Mouse (Mus musculus) embryonic facial prominence, embryonic 14.5 days (tissue): ENCODE data around the gene Fam19a4. TPM values are rescaled to one million over a fixed set of nuclear protein-coding genes. Genes with fewer than 3 reads are reported as not detected.
A peak's percentile ranks its signal among the peaks of the same experiment; 100 is the strongest.

Source experiments
- ATAC-seq: fragments of 200-750 bp; cut with Nextera tagmentation; 2 replicates; pipeline ENCODE4 v1.8.0; 2017; ENCODE audit warnings: low read depth, moderate number of reproducible peaks, moderate TSS enrichment
- DNase-seq: peaks from one replicate; pipeline ENCODE4 v3.0.0-alpha.2; 2015; ENCODE audit warnings: low spot score
- H3K27ac ChIP-seq: fragments of 300-500 bp; sonication (generic); replicated peaks from 2 replicates; pipeline ENCODE4 v1.5.1; 2014; ENCODE audit warnings: low read depth, mild to moderate bottlenecking, low read length, moderate library complexity
- H3K27me3 ChIP-seq: fragments of 300-500 bp; sonication (generic); replicated peaks from 2 replicates; pipeline ENCODE4 v1.6.1; 2014; ENCODE audit warnings: low read length; ENCODE audit not compliant: control insufficient read depth, insufficient read depth
- H3K36me3 ChIP-seq: fragments of 300-500 bp; sonication (generic); 2 replicates; pipeline ENCODE4 v1.6.1; 2014; ENCODE audit warnings: low read length, mixed read lengths; ENCODE audit not compliant: control insufficient read depth, insufficient read depth
- H3K4me1 ChIP-seq: fragments of 300-500 bp; sonication (generic); 2 replicates; pipeline ENCODE4 v1.6.1; 2014; ENCODE audit warnings: antibody characterized with exemption, low read length; ENCODE audit not compliant: control insufficient read depth, insufficient read depth
- H3K4me2 ChIP-seq: fragments of 300-500 bp; sonication (generic); 2 replicates; pipeline ENCODE4 v1.6.1; 2014; ENCODE audit warnings: low read depth, mild to moderate bottlenecking, low read length, moderate library complexity, mixed read lengths
- H3K4me3 ChIP-seq: fragments of 300-500 bp; sonication (generic); 2 replicates; pipeline ENCODE4 v1.5.1; 2014; ENCODE audit warnings: low read depth, mild to moderate bottlenecking, low read length
- H3K9ac ChIP-seq: fragments of 300-500 bp; sonication (generic); 2 replicates; pipeline ENCODE4 v1.6.1; 2014; ENCODE audit warnings: low read depth, mild to moderate bottlenecking, low read length, moderate library complexity, mixed read lengths
- H3K9me3 ChIP-seq: fragments of 300-500 bp; sonication (generic); 2 replicates; pipeline ENCODE4 v1.6.1; 2016; ENCODE audit warnings: low read length; ENCODE audit not compliant: control insufficient read depth
- WGBS: fragments of 180-500 bp; shearing (Covaris S2); extraction: QIAGEN DNeasy Blood & Tissue Kit; methylation state at CpG from one replicate; pipeline ENCODE4 v1.1.7; 2014; 5-methylcytosine and 5-hydroxymethylcytosine counted together
- polyA plus RNA-seq: library from polyadenylated mRNA; unstranded; fragments of >200 nt; fragmentation: Nextera tagmentation; extraction: Ambion mirVana; gene quantifications from 2 replicates; pipeline ENCODE4 v1.2.1, GENCODE M21; 2014

The Fam19a4 gene
- polyA plus RNA-seq, 1 experiment from 2014 or later = 1.4 TPM

DNA sequence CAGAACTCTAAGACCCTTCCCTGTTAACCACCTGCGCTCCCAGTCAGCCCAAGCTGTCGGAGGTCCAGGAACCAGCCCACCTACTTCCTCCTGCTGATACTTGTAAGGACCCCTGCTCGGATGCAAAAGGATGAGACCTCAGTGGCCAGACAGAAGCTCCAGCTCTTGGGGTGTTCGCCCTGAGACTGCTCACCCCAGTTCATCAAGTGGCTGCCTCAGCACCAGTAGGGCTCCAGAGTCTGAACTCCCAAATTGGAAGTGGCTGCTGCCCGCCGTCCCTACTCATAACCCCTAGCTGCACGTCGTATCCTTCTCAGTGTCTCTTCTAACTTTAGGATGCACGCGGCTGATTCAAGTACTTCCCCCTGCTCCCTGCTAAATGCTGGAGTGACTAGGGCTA, 614 bp downstream of the Fam19a4 start:
- peaks cover 4% of the 10 kb centered on the region for H3K4me1 ChIP-seq
- H3K9me3 ChIP-seq = no peaks in the 10 kb centered on the region
- peak overlapping the region; percentile 39 for H3K4me3 ChIP-seq
- H3K36me3 ChIP-seq = no peaks in the 10 kb centered on the region
- H3K9ac ChIP-seq = peak overlapping the region; percentile 28; the same call in 1 of the 2 replicates
- H3K27me3 ChIP-seq = peaks cover 34% of the 10 kb centered on the region
- no peak for ATAC-seq
- H3K27ac ChIP-seq = no peak overlapping the region
- no peak for DNase-seq
- 2% methylated on average over 10 of the region's 10 CpGs for WGBS
- H3K4me2 ChIP-seq = peak overlapping the region; percentile 60

DNA sequence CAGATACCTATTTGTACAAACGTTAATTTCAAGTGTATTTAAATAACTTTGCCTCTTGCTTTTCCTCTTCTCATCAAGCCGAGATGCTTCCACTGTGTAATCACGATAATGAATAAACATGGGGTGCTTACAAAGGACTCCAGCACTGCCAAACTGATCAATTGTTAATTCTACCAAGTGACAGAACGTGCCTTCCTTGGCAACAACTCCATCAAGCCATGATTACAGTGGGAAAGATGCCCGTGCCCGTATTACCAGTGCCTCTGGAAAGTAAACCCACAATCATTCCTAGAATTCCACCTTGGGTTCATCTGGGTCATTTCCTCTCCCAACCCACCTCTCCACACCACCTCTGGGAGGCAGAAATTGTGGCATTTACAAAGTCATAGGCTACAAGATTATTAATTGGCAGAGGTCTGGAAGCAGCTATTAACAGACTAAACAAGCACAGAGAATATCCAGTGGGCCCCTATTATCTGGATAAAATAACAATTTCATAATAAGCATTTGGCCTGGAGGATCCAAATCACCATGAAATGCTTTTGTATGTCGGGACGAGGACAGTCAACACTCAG, 7.9 kb downstream of the Fam19a4 start:
- Histone ChIP-seq H3K4me3 (no peak overlapping the region), H3K4me2 (no peak overlapping the region), H3K4me1 (no peaks in the 10 kb centered on the region), H3K36me3 (no peaks in the 10 kb centered on the region), H3K27ac (no peak overlapping the region), H3K9ac (no peak overlapping the region), H3K9me3 (no peaks in the 10 kb centered on the region), H3K27me3 (peaks cover 3% of the 10 kb centered on the region; the same call in 1 of the 2 replicates)
- ATAC-seq (no peak), DNase-seq (no peak)
- WGBS = 74% methylated on average over 8 of the region's 8 CpGs

DNA sequence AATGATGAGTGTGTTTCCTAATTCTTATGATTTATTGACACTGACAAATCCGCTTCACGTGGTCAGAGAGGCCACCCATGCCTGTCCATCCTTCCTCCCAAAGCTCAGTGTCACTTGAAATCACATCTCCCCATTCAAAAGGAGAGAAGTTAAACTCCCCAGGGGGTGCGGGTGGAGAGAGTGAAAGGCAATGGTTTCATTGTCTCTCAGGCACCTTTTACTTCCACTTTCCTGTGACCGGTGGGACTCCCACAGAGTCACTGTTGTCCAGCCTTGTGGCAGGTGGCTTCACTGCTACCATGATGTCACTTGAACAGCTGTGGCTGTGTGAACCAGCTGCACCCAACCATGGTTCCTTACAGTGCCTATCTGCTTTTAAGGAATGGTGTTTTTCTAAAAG, 11.8 kb downstream of the Fam19a4 start:
- peak; percentile 8 for DNase-seq
- 34% methylated on average over 4 of the region's 4 CpGs for WGBS
- Histone ChIP-seq H3K9ac (no peak overlapping the region), H3K27ac (no peak overlapping the region), H3K4me1 (no peaks in the 10 kb centered on the region), H3K36me3 (no peaks in the 10 kb centered on the region), H3K9me3 (no peaks in the 10 kb centered on the region), H3K27me3 (no peaks in the 10 kb centered on the region), H3K4me2 (no peak overlapping the region), H3K4me3 (no peak overlapping the region)
- ATAC-seq = no peak

DNA sequence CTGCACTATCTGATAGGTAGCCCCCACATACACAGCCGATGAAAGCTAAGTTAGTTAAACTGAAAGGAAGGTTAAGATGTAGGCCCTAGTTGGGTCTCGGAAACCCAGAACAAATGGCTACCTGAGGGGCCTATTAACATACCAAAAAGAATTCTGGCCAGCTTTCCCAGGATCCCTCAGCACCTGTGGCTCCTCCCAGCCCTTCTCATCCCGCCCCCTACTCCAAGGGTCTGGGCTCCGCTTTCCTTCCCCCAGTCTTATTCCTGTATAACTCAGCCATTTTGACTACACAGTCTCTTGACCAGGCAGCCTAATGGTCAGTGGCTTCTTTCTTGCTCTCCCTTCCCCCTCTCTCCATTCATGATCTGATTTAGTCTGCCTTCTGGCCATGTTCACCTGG, 13.7 kb downstream of the Fam19a4 start:
- H3K4me1 ChIP-seq = no peaks in the 10 kb centered on the region
- ATAC-seq (no peak), DNase-seq (no peak)
- H3K27ac ChIP-seq = no peak overlapping the region
- WGBS = 90% methylated on average over 4 of the region's 4 CpGs
- H3K4me2 ChIP-seq = no peak overlapping the region
- no peaks in the 10 kb centered on the region for H3K9me3 ChIP-seq
- H3K4me3 ChIP-seq = no peak overlapping the region
- no peaks in the 10 kb centered on the region for H3K27me3 ChIP-seq
- H3K9ac ChIP-seq = no peak overlapping the region
- no peaks in the 10 kb centered on the region for H3K36me3 ChIP-seq

DNA sequence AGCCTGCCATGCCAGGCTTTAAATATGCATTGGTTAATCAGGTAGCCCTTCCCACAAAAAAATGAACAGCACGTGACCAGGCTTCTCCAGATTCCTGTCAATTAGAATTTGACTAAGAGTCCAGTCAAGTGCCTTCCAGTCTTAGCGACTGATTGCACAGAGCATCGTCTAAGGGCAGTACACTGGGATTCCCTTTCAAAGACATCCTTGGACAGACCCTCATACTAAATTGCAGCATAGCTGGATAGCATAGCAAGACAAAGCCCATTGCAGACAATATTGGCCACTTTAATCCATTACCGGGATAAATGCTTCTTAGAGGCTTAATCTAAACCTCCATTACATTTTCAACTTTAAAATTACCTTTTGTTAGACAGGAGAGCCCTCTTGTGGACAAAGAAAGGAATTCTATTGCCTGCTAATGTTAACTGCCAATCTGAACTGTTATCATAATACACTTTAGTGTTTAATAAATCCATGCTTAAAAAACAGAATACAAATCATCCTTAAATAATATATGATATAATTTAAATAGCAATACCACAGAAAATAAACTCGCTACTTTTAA, 33.0 kb downstream of the Fam19a4 start:
- DNase-seq (peak; percentile 59), ATAC-seq (no peak)

DNA sequence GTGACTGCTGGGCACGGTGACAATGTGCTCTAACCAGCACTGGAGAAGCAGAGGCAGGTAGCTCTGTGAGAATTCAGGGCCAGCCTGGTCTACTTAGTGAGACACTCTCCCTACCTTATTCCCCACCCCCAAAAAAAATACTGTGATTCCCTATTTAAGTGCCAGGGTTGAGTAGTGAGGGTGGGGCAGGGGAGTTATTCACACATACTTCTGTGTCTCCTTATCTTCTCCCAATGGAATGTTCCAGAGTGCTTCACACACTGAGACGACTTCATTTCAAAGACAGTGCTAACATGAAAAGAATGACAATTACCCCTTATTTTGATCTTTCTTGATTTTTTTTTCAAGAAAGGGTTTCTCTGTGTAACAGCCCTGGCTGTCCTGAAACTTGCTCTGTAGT, 40.9 kb downstream of the Fam19a4 start:
- no peaks in the 10 kb centered on the region for H3K9me3 ChIP-seq
- no peaks in the 10 kb centered on the region for H3K4me1 ChIP-seq
- no peak overlapping the region for H3K27ac ChIP-seq
- H3K9ac ChIP-seq = no peak overlapping the region
- no peak for ATAC-seq
- H3K27me3 ChIP-seq = no peaks in the 10 kb centered on the region
- no peaks in the 10 kb centered on the region for H3K36me3 ChIP-seq
- DNase-seq = no peak
- H3K4me3 ChIP-seq = no peak overlapping the region
- 49% methylated on average over 2 of the region's 2 CpGs for WGBS
- no peak overlapping the region for H3K4me2 ChIP-seq

More for the DNA sequence above, 33.0 kb downstream of the Fam19a4 start:
- H3K4me2 ChIP-seq = no peak overlapping the region
- H3K36me3 ChIP-seq = no peaks in the 10 kb centered on the region
- H3K27me3 ChIP-seq = no peaks in the 10 kb centered on the region
- WGBS = 43% methylated on average over 5 of the region's 5 CpGs
- no peak overlapping the region for H3K27ac ChIP-seq
- H3K4me3 ChIP-seq = no peak overlapping the region
- no peaks in the 10 kb centered on the region for H3K9me3 ChIP-seq
- no peaks in the 10 kb centered on the region for H3K4me1 ChIP-seq
- H3K9ac ChIP-seq = no peak overlapping the region

DNA sequence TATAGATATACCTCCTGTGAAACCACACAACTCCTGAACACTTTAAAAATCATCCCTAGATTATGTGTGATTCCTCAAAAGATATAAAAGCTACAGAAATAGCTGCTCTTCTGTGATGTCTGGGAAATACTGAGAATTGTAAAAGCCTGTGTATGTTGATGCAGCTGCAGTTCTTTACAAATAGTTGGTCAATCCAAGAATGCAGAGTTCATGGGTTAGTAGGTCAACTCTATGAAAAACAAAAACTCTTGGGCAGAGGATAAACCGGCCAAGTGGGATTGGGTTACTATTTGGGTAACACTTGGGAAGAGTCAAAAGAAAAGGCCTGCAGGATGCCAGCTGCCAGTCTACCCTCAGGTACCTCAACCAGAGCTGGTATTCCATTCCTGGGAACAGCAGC, 43.5 kb downstream of the Fam19a4 start:
- ATAC-seq = no peak
- Histone ChIP-seq H3K4me2 (no peak overlapping the region), H3K27ac (no peak overlapping the region), H3K27me3 (no peaks in the 10 kb centered on the region), H3K9ac (no peak overlapping the region), H3K4me1 (no peaks in the 10 kb centered on the region), H3K36me3 (no peaks in the 10 kb centered on the region), H3K9me3 (no peaks in the 10 kb centered on the region), H3K4me3 (no peak overlapping the region)
- WGBS = 50% methylated on average over 1 of the region's 1 CpGs
- no peak for DNase-seq

DNA sequence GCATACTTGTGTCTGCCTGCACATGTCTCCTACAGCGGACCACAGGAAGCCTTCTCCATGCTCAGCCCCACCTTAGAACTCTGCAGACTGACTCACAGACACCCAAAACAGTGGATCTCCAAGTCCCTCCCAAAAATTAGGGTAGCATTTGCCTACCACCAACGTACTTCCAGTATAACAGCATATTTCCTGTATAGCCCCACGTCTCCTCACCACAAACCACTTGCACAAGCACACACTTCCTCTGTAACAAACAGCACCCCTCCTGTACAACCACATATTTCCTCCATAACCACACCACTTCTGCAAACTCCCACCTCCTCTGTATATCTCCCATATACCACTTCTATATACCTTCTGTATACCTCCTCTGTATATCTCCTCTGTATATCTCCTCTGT, 44.2 kb downstream of the Fam19a4 start:
- DNase-seq = no peak
- no peak overlapping the region for H3K4me2 ChIP-seq
- H3K36me3 ChIP-seq = no peaks in the 10 kb centered on the region
- H3K9ac ChIP-seq = no peak overlapping the region
- no peaks in the 10 kb centered on the region for H3K9me3 ChIP-seq
- no peak overlapping the region for H3K27ac ChIP-seq
- H3K27me3 ChIP-seq = no peaks in the 10 kb centered on the region
- no peaks in the 10 kb centered on the region for H3K4me1 ChIP-seq
- ATAC-seq = no peak
- whole genome bisulfite sequencing = 65% methylated on average over 3 of the region's 3 CpGs
- H3K4me3 ChIP-seq = no peak overlapping the region

DNA sequence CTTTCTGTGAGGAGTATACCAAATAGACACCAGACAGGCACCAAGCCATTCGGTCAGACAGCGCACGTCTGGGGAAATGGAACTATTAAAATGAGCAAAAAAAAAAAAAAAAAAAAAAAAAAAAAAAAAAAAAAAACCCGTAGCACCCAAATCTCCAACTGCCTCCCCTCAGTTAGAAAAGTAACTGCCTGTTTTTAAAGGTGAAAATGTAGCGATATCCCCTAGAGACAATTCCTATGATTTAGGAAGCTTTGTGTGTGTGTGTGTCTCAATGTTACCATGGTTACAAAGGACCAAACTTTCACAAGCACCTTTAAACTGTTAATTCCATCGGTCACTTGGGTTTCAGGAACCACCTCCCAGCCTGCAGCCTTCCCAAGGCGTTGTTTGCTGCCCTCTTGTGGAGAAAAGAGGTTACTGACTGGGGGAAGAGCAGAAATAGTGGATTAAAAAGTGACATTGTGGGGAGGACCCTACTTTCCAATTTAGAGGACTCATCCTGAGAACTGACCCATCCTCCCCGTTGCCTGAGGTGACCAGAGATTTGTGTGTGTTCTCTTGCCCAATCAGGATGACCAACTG, 53.6 kb downstream of the Fam19a4 start:
- ATAC-seq = no peak

More for the DNA sequence above, 53.6 kb downstream of the Fam19a4 start:
- Histone ChIP-seq H3K27me3 (peaks cover 3% of the 10 kb centered on the region; the same call in 1 of the 2 replicates), H3K4me3 (no peak overlapping the region), H3K4me1 (no peaks in the 10 kb centered on the region), H3K27ac (no peak overlapping the region), H3K4me2 (no peak overlapping the region), H3K9ac (no peak overlapping the region), H3K36me3 (no peaks in the 10 kb centered on the region), H3K9me3 (no peaks in the 10 kb centered on the region)
- WGBS = 43% methylated on average over 8 of the region's 8 CpGs
- peak; percentile 73 for DNase-seq
